Mouse (Mus musculus) heart, embryonic 12.5 days (tissue): ENCODE data around the gene Tceanc. TPM values are rescaled to one million over a fixed set of nuclear protein-coding genes. Genes with fewer than 3 reads are reported as not detected.
"Not testable (repeated sequence)": the region's sequence is repeated elsewhere in the genome, so short reads cannot be mapped to it uniquely, and the experiment has no call there.

Source experiments
- ATAC-seq: fragments of 200-750 bp; cut with Nextera tagmentation; 2 replicates; pipeline ENCODE4 v1.8.0; 2017; ENCODE audit warnings: moderate TSS enrichment, moderate library complexity; ENCODE audit not compliant: insufficient number of reproducible peaks, low FRiP score
- H3K27ac ChIP-seq: fragments of 300-500 bp; sonication (generic); 2 replicates; pipeline ENCODE4 v1.5.1; 2016; ENCODE audit warnings: mild to moderate bottlenecking, moderate library complexity; ENCODE audit not compliant: poor library complexity, severe bottlenecking
- H3K27me3 ChIP-seq: fragments of 300-500 bp; sonication (generic); replicated peaks from 2 replicates; pipeline ENCODE4 v1.6.1; 2016; ENCODE audit warnings: mild to moderate bottlenecking, moderate library complexity
- H3K36me3 ChIP-seq: fragments of 300-500 bp; sonication (generic); 2 replicates; pipeline ENCODE4 v1.6.1; 2016; ENCODE audit warnings: mild to moderate bottlenecking, moderate library complexity
- H3K4me1 ChIP-seq: fragments of 300-500 bp; sonication (generic); replicated peaks from 2 replicates; pipeline ENCODE4 v1.6.1; 2016; ENCODE audit warnings: mild to moderate bottlenecking
- H3K4me2 ChIP-seq: fragments of 300-500 bp; sonication (generic); 2 replicates; pipeline ENCODE4 v1.6.1; 2016; ENCODE audit warnings: mild to moderate bottlenecking, moderate library complexity
- H3K4me3 ChIP-seq: fragments of 300-500 bp; sonication (generic); 2 replicates; pipeline ENCODE4 v1.5.1; 2016; ENCODE audit warnings: mild to moderate bottlenecking
- H3K9ac ChIP-seq: fragments of 300-500 bp; sonication (generic); 2 replicates; pipeline ENCODE4 v1.6.1; 2016; ENCODE audit warnings: mild to moderate bottlenecking, moderate library complexity
- H3K9me3 ChIP-seq: fragments of 300-500 bp; sonication (generic); replicated peaks from 2 replicates; pipeline ENCODE4 v1.6.1; 2016; ENCODE audit warnings: mild to moderate bottlenecking, moderate library complexity
- whole genome bisulfite sequencing: fragments of 180-500 bp; shearing (Covaris S2); methylation state at CpG from one replicate; pipeline ENCODE4 v1.1.7; 2016; 5-methylcytosine and 5-hydroxymethylcytosine counted together
- polyA plus RNA-seq: library from polyadenylated mRNA; unstranded; fragments of >200 nt; fragmentation: Nextera tagmentation; extraction: Ambion mirVana; gene quantifications from 2 replicates; pipeline ENCODE4 v1.2.1, GENCODE M21; 2016

The Tceanc gene
- polyA plus RNA-seq, 1 experiment from 2014 or later: 7.6 TPM

DNA sequence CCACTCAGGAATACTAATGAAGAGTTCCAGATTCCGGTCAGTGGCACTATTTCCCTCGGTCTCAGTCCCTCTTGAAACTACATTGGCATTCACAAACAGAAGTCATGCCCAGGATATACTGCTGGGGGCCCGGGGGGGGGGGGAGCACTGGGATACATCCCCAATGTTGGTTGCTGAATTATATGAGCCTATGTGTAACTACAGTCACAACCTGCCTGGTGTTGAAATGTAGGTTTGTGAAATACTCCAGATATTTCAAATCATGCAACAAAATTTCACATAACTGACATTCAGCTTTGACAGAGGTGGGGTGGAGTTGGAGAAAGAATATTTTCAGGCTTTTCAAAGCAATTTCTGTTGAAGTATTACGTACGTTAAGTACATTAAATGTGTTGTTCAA, 2.4 kb upstream of the Tceanc start:
- no peak overlapping the region for H3K4me2 ChIP-seq
- no peaks in the 10 kb centered on the region for H3K4me1 ChIP-seq
- no peaks in the 10 kb centered on the region for H3K9me3 ChIP-seq
- no peak for ATAC-seq
- H3K4me3 ChIP-seq: no peak overlapping the region
- WGBS: 68% methylated on average over 5 of the region's 5 CpGs
- no peaks in the 10 kb centered on the region for H3K36me3 ChIP-seq
- no peak overlapping the region for H3K9ac ChIP-seq
- no peaks in the 10 kb centered on the region for H3K27me3 ChIP-seq
- no peak overlapping the region for H3K27ac ChIP-seq

DNA sequence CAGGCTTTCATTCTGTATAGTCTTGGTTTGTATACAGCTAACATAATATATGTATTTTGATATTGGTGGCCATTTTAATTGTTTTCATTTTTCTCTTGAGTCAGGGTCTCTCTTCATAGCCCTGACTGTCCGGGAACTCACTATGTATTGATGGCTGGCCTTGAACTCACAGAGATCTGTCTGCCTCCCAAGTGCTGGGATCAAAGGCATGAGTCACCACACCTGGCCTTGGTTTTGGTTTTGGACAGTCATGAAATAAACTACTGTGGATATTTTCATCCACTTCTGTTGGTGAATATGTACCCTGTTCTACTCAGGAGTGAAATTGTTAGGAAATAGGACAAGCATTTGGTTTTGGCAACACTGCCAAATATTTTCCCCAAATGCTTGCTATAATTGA, 1.7 kb downstream of the Tceanc start:
- Histone ChIP-seq H3K4me1 (no peaks in the 10 kb centered on the region), H3K9me3 (no peaks in the 10 kb centered on the region), H3K4me2 (no peak overlapping the region), H3K9ac (no peak overlapping the region), H3K4me3 (no peak overlapping the region), H3K27ac (no peak overlapping the region), H3K27me3 (no peaks in the 10 kb centered on the region), H3K36me3 (no peaks in the 10 kb centered on the region)
- ATAC-seq: no peak
- 85% methylated on average over 1 of the region's 1 CpGs for WGBS

DNA sequence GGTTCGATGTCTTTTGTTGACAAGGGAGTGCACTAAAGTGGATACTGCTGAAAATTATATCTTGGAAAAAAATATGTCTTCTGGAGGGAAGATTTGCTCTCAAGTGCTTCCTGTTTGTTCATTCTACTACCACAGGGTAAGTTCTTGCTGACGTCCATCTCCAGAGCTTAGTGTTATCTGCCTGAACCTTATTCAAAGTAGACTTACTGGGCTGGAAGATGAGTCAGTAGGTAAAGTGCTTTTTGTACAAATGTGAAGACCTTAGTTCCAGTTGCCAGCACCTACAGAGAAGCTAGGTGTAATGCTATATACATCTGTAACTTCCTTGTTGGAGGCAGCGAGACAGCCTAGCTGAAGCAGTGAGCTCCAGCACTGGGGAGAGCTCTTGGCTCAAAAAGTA, 2.4 kb downstream of the Tceanc start:
- no peak for ATAC-seq
- H3K36me3 ChIP-seq: no peaks in the 10 kb centered on the region
- H3K4me2 ChIP-seq: no peak overlapping the region
- no peaks in the 10 kb centered on the region for H3K9me3 ChIP-seq
- no peaks in the 10 kb centered on the region for H3K4me1 ChIP-seq
- no peak overlapping the region for H3K9ac ChIP-seq
- WGBS: 74% methylated on average over 3 of the region's 3 CpGs
- H3K27me3 ChIP-seq: no peaks in the 10 kb centered on the region
- no peak overlapping the region for H3K4me3 ChIP-seq
- H3K27ac ChIP-seq: no peak overlapping the region

DNA sequence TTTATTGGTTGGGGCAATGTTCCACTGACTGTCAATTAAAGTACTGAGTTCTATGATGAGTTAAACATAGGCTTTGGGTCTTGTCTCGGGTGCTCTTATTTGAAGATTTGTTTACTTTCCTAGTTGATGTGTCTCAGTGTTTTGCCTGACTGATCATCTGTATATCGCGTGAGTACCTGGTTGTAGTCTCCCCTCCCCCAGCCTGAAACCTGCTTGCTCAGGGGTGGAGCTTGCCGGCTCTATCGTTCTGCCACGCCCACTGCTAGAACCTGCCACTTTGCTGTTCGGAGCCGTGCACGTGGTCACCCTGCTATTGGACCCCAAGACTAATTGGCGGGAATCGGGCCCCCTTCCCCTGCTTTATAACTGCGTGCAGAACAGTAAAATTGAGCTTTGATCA, 4.3 kb downstream of the Tceanc start:
- H3K4me3 ChIP-seq: 0 out of 2 replicates have a peak overlapping the region, but pooled peaks have one; percentile 8
- H3K27ac ChIP-seq, H3K27me3 ChIP-seq, ATAC-seq, H3K9ac ChIP-seq, H3K9me3 ChIP-seq, H3K36me3 ChIP-seq, H3K4me1 ChIP-seq: not testable (repeated sequence)
- WGBS: 34% methylated on average over 12 of the region's 12 CpGs
- H3K4me2 ChIP-seq: peak overlapping the region; percentile 52

DNA sequence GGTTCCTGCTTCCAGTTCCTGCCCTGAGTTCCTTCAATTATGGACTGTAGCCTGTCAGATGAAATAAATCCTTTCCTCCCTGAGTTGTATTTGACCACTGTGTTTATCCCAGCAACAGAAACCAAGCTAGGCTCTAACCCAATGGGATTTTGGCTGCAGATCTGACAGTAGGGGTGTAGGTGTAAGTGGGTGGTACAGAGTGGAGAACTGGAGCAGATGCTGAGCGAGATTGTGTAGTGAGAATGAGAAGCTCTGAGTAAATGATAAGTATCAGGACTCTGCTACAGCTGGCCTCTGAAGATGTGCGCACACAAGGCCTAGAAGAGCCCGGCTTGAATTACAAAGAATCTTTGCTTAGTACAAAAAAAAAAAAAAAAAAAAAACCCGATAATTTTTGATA, 6.3 kb downstream of the Tceanc start:
- no peaks in the 10 kb centered on the region for H3K36me3 ChIP-seq
- no peak overlapping the region for H3K4me2 ChIP-seq
- H3K27me3 ChIP-seq: no peaks in the 10 kb centered on the region
- WGBS: 79% methylated on average over 4 of the region's 4 CpGs
- H3K9ac ChIP-seq: no peak overlapping the region
- ATAC-seq: no peak
- no peak overlapping the region for H3K27ac ChIP-seq
- no peaks in the 10 kb centered on the region for H3K4me1 ChIP-seq
- H3K4me3 ChIP-seq: no peak overlapping the region
- H3K9me3 ChIP-seq: 0 out of 2 replicates have a peak, but pooled peaks cover 2% of the 10 kb centered on the region

DNA sequence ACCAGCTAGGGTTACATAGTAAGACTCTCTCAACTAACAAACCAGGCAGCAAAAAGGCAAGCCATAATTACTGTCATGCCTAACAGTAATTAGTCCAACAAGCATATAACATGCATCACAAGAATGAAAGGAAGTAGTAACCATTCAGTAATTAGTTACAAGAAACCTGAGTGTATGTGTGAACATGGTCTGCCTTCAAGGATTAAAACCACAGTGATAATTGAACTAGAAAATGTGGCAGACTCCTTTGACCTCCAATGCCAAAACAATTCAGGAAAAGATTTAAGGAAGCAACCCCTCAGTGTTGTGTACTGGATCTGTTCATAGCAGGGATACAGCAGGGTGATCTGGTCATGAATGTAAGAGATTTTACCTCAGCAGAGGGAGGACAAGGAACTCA, 7.3 kb downstream of the Tceanc start:
- no peaks in the 10 kb centered on the region for H3K4me1 ChIP-seq
- H3K27me3 ChIP-seq: no peaks in the 10 kb centered on the region
- no peak overlapping the region; the same call in 1 of the 2 replicates for H3K4me2 ChIP-seq
- H3K9me3 ChIP-seq: 0 out of 2 replicates have a peak, but pooled peaks cover 2% of the 10 kb centered on the region
- no peak overlapping the region for H3K9ac ChIP-seq
- no peak overlapping the region for H3K27ac ChIP-seq
- no peak overlapping the region for H3K4me3 ChIP-seq
- no peaks in the 10 kb centered on the region for H3K36me3 ChIP-seq
- ATAC-seq: no peak

GRCm38 (mm10) chrX:166509761-166510738, 8.3 kb downstream of the Tceanc start:
- peak overlapping the region; percentile 74 for H3K9ac ChIP-seq
- ATAC-seq: peak; percentile 99
- H3K9me3 ChIP-seq: 0 out of 2 replicates have a peak, but pooled peaks cover 2% of the 10 kb centered on the region
- peak overlapping the region; percentile 98 for H3K27ac ChIP-seq
- WGBS: 18% methylated on average over 64 of the region's 65 CpGs
- peak overlapping the region; percentile 61 for H3K4me3 ChIP-seq
- H3K4me1 ChIP-seq: no peaks in the 10 kb centered on the region
- peak overlapping the region; percentile 55 for H3K4me2 ChIP-seq
- H3K27me3 ChIP-seq: no peaks in the 10 kb centered on the region
- no peaks in the 10 kb centered on the region for H3K36me3 ChIP-seq

DNA sequence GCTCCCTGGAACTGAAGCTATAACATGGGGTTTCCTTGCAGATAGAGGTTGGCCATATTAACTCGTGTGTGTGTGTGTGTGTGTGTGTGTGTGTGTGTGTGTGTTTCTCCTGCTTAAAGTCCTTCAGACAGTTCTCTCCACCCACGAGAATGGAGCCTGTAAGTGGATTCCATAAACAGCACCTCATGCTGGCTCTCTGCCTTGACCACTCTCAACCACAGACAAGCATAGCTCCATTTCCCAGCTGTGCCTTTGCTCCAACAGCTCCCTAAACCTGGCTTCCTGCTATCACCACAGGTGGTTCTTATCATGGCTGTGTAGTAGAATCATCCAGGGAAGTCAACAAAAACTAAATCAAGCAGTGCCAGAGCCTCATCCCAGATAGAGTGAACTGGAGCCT, 13.9 kb downstream of the Tceanc start:
- no peak for ATAC-seq
- H3K4me3 ChIP-seq: no peak overlapping the region
- H3K9me3 ChIP-seq: no peaks in the 10 kb centered on the region
- H3K27me3 ChIP-seq: no peaks in the 10 kb centered on the region
- H3K4me2 ChIP-seq: no peak overlapping the region
- no peaks in the 10 kb centered on the region for H3K4me1 ChIP-seq
- H3K36me3 ChIP-seq: no peaks in the 10 kb centered on the region
- H3K27ac ChIP-seq: no peak overlapping the region
- no peak overlapping the region for H3K9ac ChIP-seq
- 38% methylated on average over 2 of the region's 2 CpGs for WGBS

DNA sequence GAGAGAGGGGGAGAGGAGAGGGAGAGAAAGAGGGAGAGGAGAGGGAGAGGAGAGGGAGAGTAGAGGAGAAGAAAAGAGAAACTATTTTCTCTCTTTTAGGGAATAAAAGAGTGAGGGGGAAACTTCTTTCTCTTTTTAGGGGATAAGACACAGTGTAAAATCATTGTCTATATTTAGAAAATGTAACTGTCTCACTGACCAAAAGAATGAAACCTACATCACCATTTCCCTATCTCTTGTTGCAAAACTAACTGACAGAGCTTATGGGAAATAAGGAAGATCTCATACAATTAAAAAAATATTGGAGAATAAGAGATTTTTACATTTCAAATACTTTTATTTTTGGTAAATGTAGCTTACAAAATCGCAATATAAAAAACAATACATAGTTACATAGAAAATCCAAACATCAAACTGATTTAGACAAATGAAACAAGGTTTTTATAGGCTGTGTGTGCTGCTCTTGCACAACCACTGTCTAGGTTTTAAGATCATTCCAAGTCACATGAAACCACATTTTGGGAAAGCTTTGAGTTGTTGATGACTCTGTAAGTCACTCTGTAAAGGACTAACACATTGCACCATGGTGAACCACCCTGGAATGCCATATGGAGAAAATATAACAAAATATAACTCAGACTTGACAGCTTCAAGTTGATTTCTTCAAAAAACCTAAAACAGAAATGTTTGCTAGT, 18.7 kb downstream of the Tceanc start:
- no peaks in the 10 kb centered on the region for H3K4me1 ChIP-seq
- no peaks in the 10 kb centered on the region for H3K27me3 ChIP-seq
- no peaks in the 10 kb centered on the region for H3K36me3 ChIP-seq
- ATAC-seq: no peak
- WGBS: 67% methylated on average over 1 of the region's 1 CpGs
- no peak overlapping the region for H3K4me3 ChIP-seq
- H3K4me2 ChIP-seq: no peak overlapping the region
- no peak overlapping the region for H3K27ac ChIP-seq
- H3K9ac ChIP-seq: no peak overlapping the region
- no peaks in the 10 kb centered on the region for H3K9me3 ChIP-seq

- Histone ChIP-seq H3K4me1 (no peaks in the 10 kb centered on the region), H3K4me3 (no peak overlapping the region), H3K4me2 (no peak overlapping the region), H3K27me3 (no peaks in the 10 kb centered on the region), H3K9ac (no peak overlapping the region), H3K9me3 (no peaks in the 10 kb centered on the region), H3K36me3 (no peaks in the 10 kb centered on the region), H3K27ac (no peak overlapping the region)
- no peak for ATAC-seq
- 64% methylated on average over 4 of the region's 4 CpGs for WGBS
These were observed 20.6 kb downstream of the Tceanc start for GRCm38 (mm10) chrX:166497771-166498170.

- Histone ChIP-seq H3K4me2 (no peak overlapping the region), H3K9me3 (no peaks in the 10 kb centered on the region), H3K9ac (no peak overlapping the region), H3K27ac (no peak overlapping the region), H3K4me3 (no peak overlapping the region), H3K27me3 (no peaks in the 10 kb centered on the region), H3K36me3 (no peaks in the 10 kb centered on the region), H3K4me1 (no peaks in the 10 kb centered on the region)
- ATAC-seq: no peak
- WGBS: 85% methylated on average over 2 of the region's 2 CpGs
These were observed 23.3 kb downstream of the Tceanc start for GRCm38 (mm10) chrX:166495052-166495451.
